Mouse (Mus musculus): ENCODE measurements around the gene Mcm6.

DNA sequence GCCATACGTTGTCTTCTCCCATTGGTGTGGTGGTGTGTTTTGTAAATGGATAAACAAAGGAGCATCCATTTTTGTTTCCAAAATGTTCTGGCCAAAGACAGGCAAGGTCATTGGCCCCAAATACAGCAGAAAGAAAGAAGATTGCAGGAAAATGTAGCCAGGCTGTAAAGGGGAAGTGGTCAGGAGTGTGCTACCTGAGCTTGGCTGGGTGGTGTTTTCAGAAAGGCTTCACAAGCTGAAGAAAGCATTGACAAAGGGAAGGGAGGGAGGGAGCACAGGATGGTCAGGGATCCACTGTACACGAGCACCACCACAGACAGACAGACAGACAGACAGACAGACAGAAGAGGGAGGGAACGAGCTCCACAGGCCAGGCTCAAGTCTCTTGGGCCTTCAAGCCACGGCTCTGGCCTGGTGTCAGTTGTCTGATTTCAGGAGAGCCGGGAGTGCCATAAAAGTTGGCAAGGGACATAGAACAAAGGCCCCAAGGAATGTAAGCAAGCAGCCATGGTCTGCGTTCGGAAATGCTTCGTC, 75.2 kb downstream of the Mcm6 start:
- TF ChIP-seq CTCF (IDR thresholded peaks at IDR 0.05; ENCODE audit: borderline replicate concordance, insufficient read depth, low read depth, low read length) = no peak
- TF ChIP-seq POLR2A (IDR thresholded peaks at IDR 0.05; ENCODE audit: borderline replicate concordance, insufficient read depth, low read length) = no peak
